Mouse (Mus musculus): ENCODE measurements around the gene Iqub. TPM values are rescaled to one million over a fixed set of nuclear protein-coding genes. Genes with fewer than 3 reads are reported as not detected.

Gene Iqub
- 0.03 TPM in 1 of 2 replicates, not detected in the other for polyA plus RNA-seq (2012; rRNA removed)

GRCm38 (mm10) chr6:24514552-24515284 is at the start of gene Iqub:
Gene Iqub (minus strand): TSS chr6:24515067.
- DNase-seq: peak; percentile 52
- no peak within 1 kb of the TSS for H3K27ac ChIP-seq (ENCODE audit: insufficient read depth, low read depth, low read length)
- peaks cover 3% of the 10 kb centered on the region; the same call in 1 of the 2 replicates for H3K36me3 ChIP-seq (ENCODE audit: control insufficient read depth, insufficient read depth, low read length)
- no peak within 1 kb of the TSS for H3K4me3 ChIP-seq (ENCODE audit: insufficient read depth, low read depth, low read length)
- no peaks in the 10 kb centered on the region for H3K27me3 ChIP-seq (replicated peaks; ENCODE audit: control insufficient read depth, insufficient read depth, low read length)
- H3K4me1 ChIP-seq (ENCODE audit: control insufficient read depth, insufficient read depth, low read length): no peaks in the 10 kb centered on the region
- 26% methylated on average over 13 of the region's 13 CpGs for WGBS
- TF ChIP-seq CTCF (conservative IDR thresholded peaks at IDR 0.05; ENCODE audit: insufficient read depth, insufficient read length, low read depth, low read length) (no peak), POLR2A (IDR thresholded peaks at IDR 0.05; ENCODE audit: low read depth, low read length) (no peak)

GRCm38 (mm10) chr6:24564081-24564480 is 49.2 kb upstream of the Iqub start:
- Histone ChIP-seq H3K27me3 (replicated peaks; ENCODE audit: control insufficient read depth, insufficient read depth, low read length) (no peaks in the 10 kb centered on the region), H3K4me3 (ENCODE audit: insufficient read depth, low read depth, low read length) (no peak overlapping the region), H3K36me3 (ENCODE audit: control insufficient read depth, insufficient read depth, low read length) (no peaks in the 10 kb centered on the region), H3K27ac (ENCODE audit: insufficient read depth, low read depth, low read length) (no peak overlapping the region), H3K4me1 (ENCODE audit: control insufficient read depth, insufficient read depth, low read length) (no peaks in the 10 kb centered on the region)
- no peak for TF ChIP-seq CTCF (conservative IDR thresholded peaks at IDR 0.05; ENCODE audit: insufficient read depth, insufficient read length, low read depth, low read length)
- no peak for TF ChIP-seq POLR2A (IDR thresholded peaks at IDR 0.05; ENCODE audit: low read depth, low read length)
- DNase-seq: no peak
- 66% methylated on average over 9 of the region's 9 CpGs for WGBS

GRCm38 (mm10) chr6:24555488-24555887 is 40.6 kb upstream of the Iqub start:
- WGBS: 58% methylated on average over 2 of the region's 2 CpGs
- TF ChIP-seq POLR2A (IDR thresholded peaks at IDR 0.05; ENCODE audit: low read depth, low read length): no peak
- TF ChIP-seq CTCF (conservative IDR thresholded peaks at IDR 0.05; ENCODE audit: insufficient read depth, insufficient read length, low read depth, low read length): no peak
- H3K36me3 ChIP-seq (ENCODE audit: control insufficient read depth, insufficient read depth, low read length): no peaks in the 10 kb centered on the region
- H3K27ac ChIP-seq (ENCODE audit: insufficient read depth, low read depth, low read length): peak overlapping the region; percentile 40; the same call in 1 of the 2 replicates
- H3K4me1 ChIP-seq (ENCODE audit: control insufficient read depth, insufficient read depth, low read length): peaks cover 3% of the 10 kb centered on the region; the same call in 1 of the 2 replicates
- DNase-seq: no peak
- no peaks in the 10 kb centered on the region for H3K27me3 ChIP-seq (replicated peaks; ENCODE audit: control insufficient read depth, insufficient read depth, low read length)
- no peak overlapping the region for H3K4me3 ChIP-seq (ENCODE audit: insufficient read depth, low read depth, low read length)

- Histone ChIP-seq H3K27ac (ENCODE audit: insufficient read depth, low read depth, low read length) (peak overlapping the region; percentile 68), H3K4me3 (ENCODE audit: insufficient read depth, low read depth, low read length) (no peak overlapping the region), H3K4me1 (ENCODE audit: control insufficient read depth, insufficient read depth, low read length) (peaks cover 3% of the 10 kb centered on the region; the same call in 1 of the 2 replicates), H3K27me3 (replicated peaks; ENCODE audit: control insufficient read depth, insufficient read depth, low read length) (no peaks in the 10 kb centered on the region), H3K36me3 (ENCODE audit: control insufficient read depth, insufficient read depth, low read length) (no peaks in the 10 kb centered on the region)
- DNase-seq: no peak
- 43% methylated on average over 11 of the region's 11 CpGs for WGBS
- TF ChIP-seq CTCF (conservative IDR thresholded peaks at IDR 0.05; ENCODE audit: insufficient read depth, insufficient read length, low read depth, low read length) (no peak), POLR2A (IDR thresholded peaks at IDR 0.05; ENCODE audit: low read depth, low read length) (no peak)
Measured at GRCm38 (mm10) chr6:24554427-24555086, 39.7 kb upstream of the Iqub start.

GRCm38 (mm10) chr6:24552046-24552445 is 37.2 kb upstream of the Iqub start:
- no peaks in the 10 kb centered on the region for H3K36me3 ChIP-seq (ENCODE audit: control insufficient read depth, insufficient read depth, low read length)
- H3K4me3 ChIP-seq (ENCODE audit: insufficient read depth, low read depth, low read length): no peak overlapping the region
- no peaks in the 10 kb centered on the region for H3K27me3 ChIP-seq (replicated peaks; ENCODE audit: control insufficient read depth, insufficient read depth, low read length)
- no peak for TF ChIP-seq CTCF (conservative IDR thresholded peaks at IDR 0.05; ENCODE audit: insufficient read depth, insufficient read length, low read depth, low read length)
- TF ChIP-seq POLR2A (IDR thresholded peaks at IDR 0.05; ENCODE audit: low read depth, low read length): no peak
- DNase-seq: no peak
- WGBS: 30% methylated on average over 7 of the region's 7 CpGs
- peaks cover 3% of the 10 kb centered on the region; the same call in 1 of the 2 replicates for H3K4me1 ChIP-seq (ENCODE audit: control insufficient read depth, insufficient read depth, low read length)
- peak overlapping the region; percentile 35; the same call in 1 of the 2 replicates for H3K27ac ChIP-seq (ENCODE audit: insufficient read depth, low read depth, low read length)

- Histone ChIP-seq H3K27me3 (replicated peaks; ENCODE audit: control insufficient read depth, insufficient read depth, low read length) (no peaks in the 10 kb centered on the region), H3K27ac (ENCODE audit: insufficient read depth, low read depth, low read length) (no peak overlapping the region), H3K4me3 (ENCODE audit: insufficient read depth, low read depth, low read length) (no peak overlapping the region), H3K4me1 (ENCODE audit: control insufficient read depth, insufficient read depth, low read length) (peaks cover 11% of the 10 kb centered on the region), H3K36me3 (ENCODE audit: control insufficient read depth, insufficient read depth, low read length) (no peaks in the 10 kb centered on the region)
- no peak for TF ChIP-seq CTCF (conservative IDR thresholded peaks at IDR 0.05; ENCODE audit: insufficient read depth, insufficient read length, low read depth, low read length)
- TF ChIP-seq POLR2A (IDR thresholded peaks at IDR 0.05; ENCODE audit: low read depth, low read length): no peak
- no peak for DNase-seq
- WGBS: 69% methylated on average over 2 of the region's 2 CpGs
Measured at GRCm38 (mm10) chr6:24549801-24550200, 34.9 kb upstream of the Iqub start.
